Mouse (Mus musculus) forebrain, embryonic 15.5 days (tissue): ENCODE data around the gene Rgs6. TPM values are rescaled to one million over a fixed set of nuclear protein-coding genes. Genes with fewer than 3 reads are reported as not detected.

Experiments
- ATAC-seq: fragments of 200-750 bp; cut with Nextera tagmentation; replicated peaks from 2 replicates; pipeline ENCODE4 v1.8.0; 2017; ENCODE audit warnings: mild to moderate bottlenecking, moderate TSS enrichment, moderate library complexity
- H3K27ac ChIP-seq: fragments of 300-500 bp; sonication (generic); replicated peaks from 2 replicates; pipeline ENCODE4 v1.5.1; 2015; ENCODE audit warnings: mild to moderate bottlenecking, inconsistent platforms
- H3K27me3 ChIP-seq: fragments of 300-500 bp; sonication (generic); 2 replicates; pipeline ENCODE4 v1.6.1; 2015; ENCODE audit warnings: inconsistent platforms
- H3K36me3 ChIP-seq: fragments of 300-500 bp; sonication (generic); 2 replicates; pipeline ENCODE4 v1.6.1; 2015; ENCODE audit warnings: mild to moderate bottlenecking, inconsistent platforms
- H3K4me1 ChIP-seq: fragments of 300-500 bp; sonication (generic); 2 replicates; pipeline ENCODE4 v1.6.1; 2015; ENCODE audit warnings: inconsistent platforms
- H3K4me2 ChIP-seq: fragments of 300-500 bp; sonication (generic); replicated peaks from 2 replicates; pipeline ENCODE4 v1.6.1; 2015; ENCODE audit warnings: mild to moderate bottlenecking, inconsistent platforms
- H3K4me3 ChIP-seq: fragments of 300-500 bp; sonication (generic); 2 replicates; pipeline ENCODE4 v1.5.1; 2015; ENCODE audit warnings: mild to moderate bottlenecking, inconsistent platforms
- H3K9ac ChIP-seq: fragments of 300-500 bp; sonication (generic); replicated peaks from 2 replicates; pipeline ENCODE4 v1.6.1; 2015; ENCODE audit warnings: mild to moderate bottlenecking, inconsistent platforms
- H3K9me3 ChIP-seq: fragments of 300-500 bp; sonication (generic); 2 replicates; pipeline ENCODE4 v1.6.1; 2016; ENCODE audit warnings: inconsistent platforms
- WGBS: fragments of 180-500 bp; shearing (Covaris S2); methylation state at CpG from one replicate; pipeline ENCODE4 v1.1.7; 2015; ENCODE audit warnings: mixed read lengths; 5-methylcytosine and 5-hydroxymethylcytosine counted together
- polyA plus RNA-seq: library from polyadenylated mRNA; unstranded; fragments of >200 nt; fragmentation: Nextera tagmentation; extraction: Ambion mirVana; gene quantifications from 2 replicates; pipeline ENCODE4 v1.2.1, GENCODE M21; 2015

Gene Rgs6
- polyA plus RNA-seq, 1 experiment from 2014 or later: 11.6 TPM

GRCm38 (mm10) chr12:83136031-83136430 lies 547.9 kb downstream of the Rgs6 start:
- Histone ChIP-seq H3K27me3 (no peaks in the 10 kb centered on the region), H3K4me2 (no peak overlapping the region), H3K9ac (no peak overlapping the region), H3K27ac (no peak overlapping the region), H3K36me3 (no peaks in the 10 kb centered on the region), H3K4me1 (peaks cover 3% of the 10 kb centered on the region; the same call in 1 of the 2 replicates), H3K9me3 (no peaks in the 10 kb centered on the region), H3K4me3 (no peak overlapping the region)
- no peak for ATAC-seq
- 94% methylated on average over 5 of the region's 5 CpGs for WGBS

GRCm38 (mm10) chr12:83136460-83136859 lies 548.4 kb downstream of the Rgs6 start:
- Histone ChIP-seq H3K36me3 (no peaks in the 10 kb centered on the region), H3K27me3 (no peaks in the 10 kb centered on the region), H3K27ac (no peak overlapping the region), H3K4me3 (no peak overlapping the region), H3K4me2 (no peak overlapping the region), H3K9me3 (no peaks in the 10 kb centered on the region), H3K9ac (no peak overlapping the region), H3K4me1 (peaks cover 3% of the 10 kb centered on the region; the same call in 1 of the 2 replicates)
- WGBS: 89% methylated on average over 2 of the region's 2 CpGs
- ATAC-seq: no peak

- Histone ChIP-seq H3K4me1 (peaks cover 3% of the 10 kb centered on the region; the same call in 1 of the 2 replicates), H3K4me2 (no peak overlapping the region), H3K27ac (no peak overlapping the region), H3K36me3 (no peaks in the 10 kb centered on the region), H3K4me3 (no peak overlapping the region), H3K9me3 (no peaks in the 10 kb centered on the region), H3K27me3 (no peaks in the 10 kb centered on the region), H3K9ac (no peak overlapping the region)
- no peak for ATAC-seq
- 60% methylated on average over 3 of the region's 3 CpGs for WGBS
These were observed 548.9 kb downstream of the Rgs6 start for GRCm38 (mm10) chr12:83137001-83137400.

- Histone ChIP-seq H3K9ac (no peak overlapping the region), H3K4me1 (0 out of 2 replicates have a peak, but pooled peaks cover 3% of the 10 kb centered on the region), H3K4me3 (no peak overlapping the region), H3K27ac (no peak overlapping the region), H3K27me3 (no peaks in the 10 kb centered on the region), H3K36me3 (no peaks in the 10 kb centered on the region), H3K4me2 (no peak overlapping the region), H3K9me3 (no peaks in the 10 kb centered on the region)
- no peak for ATAC-seq
- 62% methylated on average over 2 of the region's 2 CpGs for WGBS
These were observed 553.1 kb downstream of the Rgs6 start for GRCm38 (mm10) chr12:83141164-83141563.

GRCm38 (mm10) chr12:83142507-83142906 lies 554.4 kb downstream of the Rgs6 start:
- ATAC-seq: no peak
- H3K4me3 ChIP-seq: no peak overlapping the region
- H3K4me2 ChIP-seq: no peak overlapping the region
- no peaks in the 10 kb centered on the region for H3K9me3 ChIP-seq
- 37% methylated on average over 2 of the region's 2 CpGs for WGBS
- no peak overlapping the region for H3K27ac ChIP-seq
- H3K36me3 ChIP-seq: no peaks in the 10 kb centered on the region
- no peak overlapping the region for H3K9ac ChIP-seq
- 0 out of 2 replicates have a peak, but pooled peaks cover 3% of the 10 kb centered on the region for H3K4me1 ChIP-seq
- H3K27me3 ChIP-seq: no peaks in the 10 kb centered on the region

GRCm38 (mm10) chr12:83143071-83143470 lies 555.0 kb downstream of the Rgs6 start:
- Histone ChIP-seq H3K4me2 (no peak overlapping the region), H3K9me3 (no peaks in the 10 kb centered on the region), H3K27me3 (no peaks in the 10 kb centered on the region), H3K4me1 (0 out of 2 replicates have a peak, but pooled peaks cover 3% of the 10 kb centered on the region), H3K27ac (no peak overlapping the region), H3K4me3 (no peak overlapping the region), H3K9ac (no peak overlapping the region), H3K36me3 (no peaks in the 10 kb centered on the region)
- WGBS: 40% methylated on average over 3 of the region's 3 CpGs
- no peak for ATAC-seq

- no peaks in the 10 kb centered on the region for H3K36me3 ChIP-seq
- no peaks in the 10 kb centered on the region for H3K27me3 ChIP-seq
- H3K9me3 ChIP-seq: no peaks in the 10 kb centered on the region
- 85% methylated on average over 1 of the region's 1 CpGs for WGBS
- no peak overlapping the region for H3K9ac ChIP-seq
- H3K27ac ChIP-seq: no peak overlapping the region
- 0 out of 2 replicates have a peak, but pooled peaks cover 3% of the 10 kb centered on the region for H3K4me1 ChIP-seq
- no peak overlapping the region for H3K4me3 ChIP-seq
- H3K4me2 ChIP-seq: no peak overlapping the region
- ATAC-seq: no peak
These were observed 555.5 kb downstream of the Rgs6 start for GRCm38 (mm10) chr12:83143574-83143973.

GRCm38 (mm10) chr12:83145074-83145473 lies 557.0 kb downstream of the Rgs6 start:
- Histone ChIP-seq H3K27ac (no peak overlapping the region), H3K9me3 (no peaks in the 10 kb centered on the region), H3K36me3 (no peaks in the 10 kb centered on the region), H3K4me3 (no peak overlapping the region), H3K4me1 (0 out of 2 replicates have a peak, but pooled peaks cover 3% of the 10 kb centered on the region), H3K9ac (no peak overlapping the region), H3K27me3 (no peaks in the 10 kb centered on the region), H3K4me2 (no peak overlapping the region)
- 79% methylated on average over 3 of the region's 3 CpGs for WGBS
- ATAC-seq: no peak

GRCm38 (mm10) chr12:83145902-83146301 lies 557.8 kb downstream of the Rgs6 start:
- H3K4me3 ChIP-seq: no peak overlapping the region
- H3K9me3 ChIP-seq: no peaks in the 10 kb centered on the region
- no peak overlapping the region for H3K9ac ChIP-seq
- no peaks in the 10 kb centered on the region for H3K36me3 ChIP-seq
- no peak overlapping the region for H3K27ac ChIP-seq
- no peak overlapping the region for H3K4me2 ChIP-seq
- 0 out of 2 replicates have a peak, but pooled peaks cover 3% of the 10 kb centered on the region for H3K4me1 ChIP-seq
- 65% methylated on average over 2 of the region's 3 CpGs for WGBS
- H3K27me3 ChIP-seq: no peaks in the 10 kb centered on the region
- ATAC-seq: no peak

GRCm38 (mm10) chr12:83146917-83147316 lies 558.8 kb downstream of the Rgs6 start:
- no peaks in the 10 kb centered on the region for H3K36me3 ChIP-seq
- H3K4me3 ChIP-seq: no peak overlapping the region
- 54% methylated on average over 2 of the region's 2 CpGs for WGBS
- ATAC-seq: no peak
- no peaks in the 10 kb centered on the region for H3K27me3 ChIP-seq
- no peak overlapping the region for H3K4me2 ChIP-seq
- 0 out of 2 replicates have a peak, but pooled peaks cover 3% of the 10 kb centered on the region for H3K4me1 ChIP-seq
- no peak overlapping the region for H3K9ac ChIP-seq
- no peaks in the 10 kb centered on the region for H3K9me3 ChIP-seq
- H3K27ac ChIP-seq: no peak overlapping the region

- WGBS: 83% methylated on average over 7 of the region's 7 CpGs
- H3K27ac ChIP-seq: no peak overlapping the region
- H3K36me3 ChIP-seq: no peaks in the 10 kb centered on the region
- H3K9me3 ChIP-seq: no peaks in the 10 kb centered on the region
- H3K4me3 ChIP-seq: no peak overlapping the region
- 0 out of 2 replicates have a peak, but pooled peaks cover 1% of the 10 kb centered on the region for H3K4me1 ChIP-seq
- H3K4me2 ChIP-seq: no peak overlapping the region
- H3K9ac ChIP-seq: no peak overlapping the region
- H3K27me3 ChIP-seq: no peaks in the 10 kb centered on the region
- no peak for ATAC-seq
These were observed 561.9 kb downstream of the Rgs6 start for GRCm38 (mm10) chr12:83150030-83150429.

- ATAC-seq: no peak
- Histone ChIP-seq H3K27me3 (no peaks in the 10 kb centered on the region), H3K27ac (no peak overlapping the region), H3K4me3 (no peak overlapping the region), H3K9me3 (no peaks in the 10 kb centered on the region), H3K4me2 (no peak overlapping the region), H3K36me3 (no peaks in the 10 kb centered on the region), H3K9ac (no peak overlapping the region), H3K4me1 (no peaks in the 10 kb centered on the region)
- WGBS: 95% methylated on average over 9 of the region's 9 CpGs
These were observed 562.7 kb downstream of the Rgs6 start for GRCm38 (mm10) chr12:83150813-83151212.

- Histone ChIP-seq H3K9ac (no peak overlapping the region), H3K4me2 (no peak overlapping the region), H3K27ac (no peak overlapping the region), H3K27me3 (no peaks in the 10 kb centered on the region), H3K9me3 (no peaks in the 10 kb centered on the region), H3K4me3 (no peak overlapping the region), H3K36me3 (no peaks in the 10 kb centered on the region), H3K4me1 (no peaks in the 10 kb centered on the region)
- no peak for ATAC-seq
- WGBS: 73% methylated on average over 2 of the region's 2 CpGs
These were observed 563.4 kb downstream of the Rgs6 start for GRCm38 (mm10) chr12:83151474-83151873.
